Mouse (Mus musculus): ENCODE measurements at regions not wholly inside any gene's neighbourhood (a gene's known extent, or its start where the extent isn't known, plus 50 kb on each side); places are given as distances from the start of the nearest gene placed in this dataset.

GRCm38 (mm10) chr13:69867296-69868065 is 65.3 kb downstream of the Med10 start:
- DNase-seq (ENCODE audit: low read depth), result no peak

GRCm38 (mm10) chr13:69896536-69896935 is 94.3 kb downstream of the Med10 start:
- no peak for DNase-seq (ENCODE audit: low read depth)

GRCm38 (mm10) chr13:69901139-69901538 is 98.9 kb downstream of the Med10 start:
- DNase-seq (ENCODE audit: low read depth), result no peak

- no peak for DNase-seq (ENCODE audit: low read depth)
Measured at GRCm38 (mm10) chr13:69906802-69907537, 104.8 kb downstream of the Med10 start.

GRCm38 (mm10) chr13:69915796-69916195 is 113.6 kb downstream of the Med10 start:
- no peak for DNase-seq (ENCODE audit: low read depth)

GRCm38 (mm10) chr13:69932695-69933550 is 130.7 kb downstream of the Med10 start:
- no peak for DNase-seq (ENCODE audit: low read depth)

- no peak for DNase-seq (ENCODE audit: low read depth)
Measured at GRCm38 (mm10) chr13:69933551-69933845, 131.3 kb downstream of the Med10 start.

GRCm38 (mm10) chr13:69939791-69940190 is 137.6 kb downstream of the Med10 start:
- DNase-seq (ENCODE audit: low read depth), result no peak

- no peak for DNase-seq (ENCODE audit: low read depth)
Measured at GRCm38 (mm10) chr13:69944651-69945050, 142.5 kb downstream of the Med10 start.

GRCm38 (mm10) chr13:69946615-69947014 is 144.4 kb downstream of the Med10 start:
- no peak for DNase-seq (ENCODE audit: low read depth)

GRCm38 (mm10) chr13:69952061-69952460 is 149.9 kb downstream of the Med10 start:
- DNase-seq (ENCODE audit: low read depth), result no peak

- no peak for DNase-seq (ENCODE audit: low read depth)
Measured at GRCm38 (mm10) chr13:69954171-69954570, 152.0 kb downstream of the Med10 start.

GRCm38 (mm10) chr13:69955503-69955902 is 153.3 kb downstream of the Med10 start:
- DNase-seq (ENCODE audit: low read depth), result no peak

- DNase-seq (ENCODE audit: low read depth), result no peak
Measured at GRCm38 (mm10) chr13:69963944-69964343, 161.7 kb downstream of the Med10 start.

- DNase-seq (ENCODE audit: low read depth), result no peak
Measured at GRCm38 (mm10) chr13:69971281-69972057, 169.3 kb downstream of the Med10 start.

GRCm38 (mm10) chr13:69974835-69975234 is 172.6 kb downstream of the Med10 start:
- no peak for DNase-seq (ENCODE audit: low read depth)

- DNase-seq (ENCODE audit: low read depth), result no peak
Measured at GRCm38 (mm10) chr13:69984159-69984558, 182.0 kb downstream of the Med10 start.

- DNase-seq (ENCODE audit: low read depth), result no peak
Measured at GRCm38 (mm10) chr13:69987181-69987580, 185.0 kb downstream of the Med10 start.

- DNase-seq (ENCODE audit: low read depth), result no peak
Measured at GRCm38 (mm10) chr13:69988319-69988718, 186.1 kb downstream of the Med10 start.

- DNase-seq (ENCODE audit: low read depth), result no peak
Measured at GRCm38 (mm10) chr13:69991253-69991891, 189.2 kb downstream of the Med10 start.

GRCm38 (mm10) chr13:69991892-69992261 is 189.7 kb downstream of the Med10 start:
- DNase-seq (ENCODE audit: low read depth), result no peak
